Mouse (Mus musculus): ENCODE results near the gene Ripk3. TPM values are rescaled to one million over a fixed set of nuclear protein-coding genes. Genes with fewer than 3 reads are reported as not detected.

Gene Ripk3
- polyA plus RNA-seq (2016; fragmentation: Nextera tagmentation; extraction: Ambion mirVana) = 21.4 and 24.1 TPM in 2 replicates

- H3K36me3 ChIP-seq (replicated peaks) = 0 out of 2 replicates have a peak, but pooled peaks cover 6% of the 10 kb centered on the region
- H3K27me3 ChIP-seq (replicated peaks; ENCODE audit: low read depth, poor library complexity, severe bottlenecking) = peaks cover 73% of the 10 kb centered on the region
- DNase-seq (ENCODE audit: low spot score) = peak; percentile 43
- peaks cover 23% of the 10 kb centered on the region for H3K4me1 ChIP-seq
- WGBS = 6% methylated on average over 40 of the region's 40 CpGs
- peak within 1 kb of the TSS; percentile 56 for H3K4me3 ChIP-seq
- H3K9me3 ChIP-seq = no peaks in the 10 kb centered on the region
- no peak within 1 kb of the TSS; the same call in 1 of the 2 replicates for H3K27ac ChIP-seq (replicated peaks)
These were observed at the start of gene Ripk3 for GRCm38 (mm10) chr14:55788256-55789050. Gene Ripk3, minus strand, starts transcription at chr14:55788865.

- peaks cover 41% of the 10 kb centered on the region for H3K4me1 ChIP-seq
- 90% methylated on average over 5 of the region's 5 CpGs for WGBS
These were observed 49.6 kb upstream of the Ripk3 start for GRCm38 (mm10) chr14:55838312-55838711.

GRCm38 (mm10) chr14:55834808-55835533 is 46.3 kb upstream of the Ripk3 start:
- peaks cover 41% of the 10 kb centered on the region for H3K36me3 ChIP-seq (replicated peaks)
- peaks cover 47% of the 10 kb centered on the region for H3K4me1 ChIP-seq
- DNase-seq (ENCODE audit: low spot score) = no peak
- 68% methylated on average over 5 of the region's 5 CpGs for WGBS
- no peaks in the 10 kb centered on the region for H3K9me3 ChIP-seq
- H3K27me3 ChIP-seq (replicated peaks; ENCODE audit: low read depth, poor library complexity, severe bottlenecking) = no peaks in the 10 kb centered on the region
- H3K4me3 ChIP-seq = no peak overlapping the region
- peak overlapping the region; percentile 20; the same call in 1 of the 2 replicates for H3K27ac ChIP-seq (replicated peaks)

More at GRCm38 (mm10) chr14:55838312-55838711, 49.6 kb upstream of the Ripk3 start:
- Histone ChIP-seq H3K9me3 (no peaks in the 10 kb centered on the region), H3K4me3 (no peak overlapping the region), H3K27ac (replicated peaks) (no peak overlapping the region), H3K36me3 (replicated peaks) (peaks cover 8% of the 10 kb centered on the region), H3K27me3 (replicated peaks; ENCODE audit: low read depth, poor library complexity, severe bottlenecking) (no peaks in the 10 kb centered on the region)
- no peak for DNase-seq (ENCODE audit: low spot score)

- H3K27me3 ChIP-seq (replicated peaks; ENCODE audit: low read depth, poor library complexity, severe bottlenecking) = 0 out of 2 replicates have a peak, but pooled peaks cover 1% of the 10 kb centered on the region
- WGBS = 86% methylated on average over 4 of the region's 4 CpGs
- peaks cover 66% of the 10 kb centered on the region for H3K4me1 ChIP-seq
These were observed 44.5 kb upstream of the Ripk3 start for GRCm38 (mm10) chr14:55833126-55833525.

GRCm38 (mm10) chr14:55830331-55830730 is 41.7 kb upstream of the Ripk3 start:
- Histone ChIP-seq H3K27me3 (replicated peaks; ENCODE audit: low read depth, poor library complexity, severe bottlenecking) (peaks cover 28% of the 10 kb centered on the region), H3K4me3 (no peak overlapping the region), H3K4me1 (peaks cover 78% of the 10 kb centered on the region), H3K27ac (replicated peaks) (peak overlapping the region; percentile 45; the same call in 1 of the 2 replicates), H3K9me3 (no peaks in the 10 kb centered on the region), H3K36me3 (replicated peaks) (peaks cover 79% of the 10 kb centered on the region)
- no peak for DNase-seq (ENCODE audit: low spot score)
- 80% methylated on average over 4 of the region's 4 CpGs for WGBS

More at GRCm38 (mm10) chr14:55833126-55833525, 44.5 kb upstream of the Ripk3 start:
- peaks cover 60% of the 10 kb centered on the region for H3K36me3 ChIP-seq (replicated peaks)
- H3K9me3 ChIP-seq = no peaks in the 10 kb centered on the region
- H3K4me3 ChIP-seq = no peak overlapping the region
- DNase-seq (ENCODE audit: low spot score) = no peak
- H3K27ac ChIP-seq (replicated peaks) = no peak overlapping the region

- WGBS = 90% methylated on average over 16 of the region's 16 CpGs
- peak overlapping the region; percentile 16; the same call in 1 of the 2 replicates for H3K4me3 ChIP-seq
- peaks cover 78% of the 10 kb centered on the region for H3K4me1 ChIP-seq
- H3K27ac ChIP-seq (replicated peaks) = peak overlapping the region; percentile 45
- no peak for DNase-seq (ENCODE audit: low spot score)
- no peaks in the 10 kb centered on the region for H3K9me3 ChIP-seq
- H3K27me3 ChIP-seq (replicated peaks; ENCODE audit: low read depth, poor library complexity, severe bottlenecking) = peaks cover 28% of the 10 kb centered on the region
- peaks cover 79% of the 10 kb centered on the region for H3K36me3 ChIP-seq (replicated peaks)
These were observed 41.2 kb upstream of the Ripk3 start for GRCm38 (mm10) chr14:55829854-55830253.

- Histone ChIP-seq H3K27me3 (replicated peaks; ENCODE audit: low read depth, poor library complexity, severe bottlenecking) (peaks cover 28% of the 10 kb centered on the region), H3K27ac (replicated peaks) (peak overlapping the region; percentile 71), H3K4me1 (peaks cover 78% of the 10 kb centered on the region), H3K9me3 (no peaks in the 10 kb centered on the region), H3K4me3 (peak overlapping the region; percentile 83), H3K36me3 (replicated peaks) (peaks cover 76% of the 10 kb centered on the region)
- peak; percentile 47 for DNase-seq (ENCODE audit: low spot score)
- WGBS = 32% methylated on average over 3 of the region's 3 CpGs
These were observed 40.1 kb upstream of the Ripk3 start for GRCm38 (mm10) chr14:55828716-55829263.

- 8% methylated on average over 41 of the region's 41 CpGs for WGBS
- Histone ChIP-seq H3K27me3 (replicated peaks; ENCODE audit: low read depth, poor library complexity, severe bottlenecking) (peaks cover 28% of the 10 kb centered on the region), H3K27ac (replicated peaks) (peak overlapping the region; percentile 98), H3K4me1 (peaks cover 77% of the 10 kb centered on the region), H3K36me3 (replicated peaks) (peaks cover 56% of the 10 kb centered on the region), H3K4me3 (peak overlapping the region; percentile 83), H3K9me3 (no peaks in the 10 kb centered on the region)
- DNase-seq (ENCODE audit: low spot score) = peak; percentile 46
These were observed 38.1 kb upstream of the Ripk3 start for GRCm38 (mm10) chr14:55826551-55827340.

GRCm38 (mm10) chr14:55826142-55826541 is 37.5 kb upstream of the Ripk3 start:
- peaks cover 28% of the 10 kb centered on the region for H3K27me3 ChIP-seq (replicated peaks; ENCODE audit: low read depth, poor library complexity, severe bottlenecking)
- peaks cover 50% of the 10 kb centered on the region for H3K36me3 ChIP-seq (replicated peaks)
- no peaks in the 10 kb centered on the region for H3K9me3 ChIP-seq
- no peak for DNase-seq (ENCODE audit: low spot score)
- peak overlapping the region; percentile 83 for H3K4me3 ChIP-seq
- WGBS = 2% methylated on average over 15 of the region's 15 CpGs
- peak overlapping the region; percentile 98 for H3K27ac ChIP-seq (replicated peaks)
- H3K4me1 ChIP-seq = peaks cover 77% of the 10 kb centered on the region

- H3K9me3 ChIP-seq = no peaks in the 10 kb centered on the region
- DNase-seq (ENCODE audit: low spot score) = peak; percentile 88
- WGBS = under 1% methylated on average over 28 of the region's 37 CpGs
- peaks cover 77% of the 10 kb centered on the region for H3K4me1 ChIP-seq
- H3K36me3 ChIP-seq (replicated peaks) = peaks cover 42% of the 10 kb centered on the region
- peak overlapping the region; percentile 98 for H3K27ac ChIP-seq (replicated peaks)
- peak overlapping the region; percentile 83 for H3K4me3 ChIP-seq
- H3K27me3 ChIP-seq (replicated peaks; ENCODE audit: low read depth, poor library complexity, severe bottlenecking) = peaks cover 28% of the 10 kb centered on the region
These were observed 36.8 kb upstream of the Ripk3 start for GRCm38 (mm10) chr14:55825216-55826051.

Data from embryonic facial prominence, embryonic 10.5 days (tissue).